Mouse (Mus musculus) limb, embryonic 10.5 days (tissue): Measurements from ENCODE around the gene Cmss1. TPM values are rescaled to one million over a fixed set of nuclear protein-coding genes. Genes with fewer than 3 reads are reported as not detected.

ENCODE experiments used
- DNase-seq: peaks from one replicate; pipeline ENCODE4 v3.0.0-alpha.2; 2017; ENCODE audit warnings: low spot score
- H3K27ac ChIP-seq: fragments of 300-500 bp; sonication (generic); 2 replicates; pipeline ENCODE4 v1.5.1; 2016; ENCODE audit warnings: mild to moderate bottlenecking
- H3K27me3 ChIP-seq: fragments of 300-500 bp; sonication (generic); 2 replicates; pipeline ENCODE4 v1.6.1; 2016; ENCODE audit warnings: low read depth, mild to moderate bottlenecking; ENCODE audit not compliant: poor library complexity, severe bottlenecking
- H3K36me3 ChIP-seq: fragments of 300-500 bp; sonication (generic); 2 replicates; pipeline ENCODE4 v1.6.1; 2016; ENCODE audit warnings: mild to moderate bottlenecking, moderate library complexity
- H3K4me1 ChIP-seq: fragments of 300-500 bp; sonication (generic); 2 replicates; pipeline ENCODE4 v1.6.1; 2016
- H3K4me3 ChIP-seq: fragments of 300-500 bp; sonication (generic); 2 replicates; pipeline ENCODE4 v1.5.1; 2016; ENCODE audit warnings: mild to moderate bottlenecking, moderate library complexity
- H3K9me3 ChIP-seq: fragments of 300-500 bp; sonication (generic); replicated peaks from 2 replicates; pipeline ENCODE4 v1.6.1; 2016; ENCODE audit warnings: mild to moderate bottlenecking
- WGBS: fragments of 180-500 bp; shearing (Covaris S2); methylation state at CpG from one replicate; pipeline ENCODE4 v1.1.7; 2016; 5-methylcytosine and 5-hydroxymethylcytosine counted together
- polyA plus RNA-seq: library from polyadenylated mRNA; unstranded; fragments of >200 nt; fragmentation: Nextera tagmentation; extraction: Ambion mirVana; gene quantifications from 2 replicates; pipeline ENCODE4 v1.2.1, GENCODE M21; 2016

Gene Cmss1
- polyA plus RNA-seq, 1 experiment from 2014 or later, result 53.7 TPM

- DNase-seq, result peak; percentile 31
- Histone ChIP-seq H3K4me1 (peaks cover 49% of the 10 kb centered on the region), H3K36me3 (peaks cover 2% of the 10 kb centered on the region; the same call in 1 of the 2 replicates), H3K27ac (peak overlapping the region; percentile 73), H3K27me3 (no peaks in the 10 kb centered on the region), H3K9me3 (peaks cover 2% of the 10 kb centered on the region; the same call in 1 of the 2 replicates), H3K4me3 (no peak overlapping the region)
- 61% methylated on average over 10 of the region's 10 CpGs for WGBS
Observed at GRCm38 (mm10) chr16:57445096-57446094, 161.3 kb downstream of the Cmss1 start.

- H3K27ac ChIP-seq, result no peak overlapping the region
- no peak overlapping the region for H3K4me3 ChIP-seq
- no peaks in the 10 kb centered on the region for H3K36me3 ChIP-seq
- H3K9me3 ChIP-seq, result no peaks in the 10 kb centered on the region
- peaks cover 68% of the 10 kb centered on the region for H3K4me1 ChIP-seq
- no peak for DNase-seq
- WGBS, result 75% methylated on average over 10 of the region's 10 CpGs
- H3K27me3 ChIP-seq, result no peaks in the 10 kb centered on the region
Observed at GRCm38 (mm10) chr16:57440706-57441437, 165.8 kb downstream of the Cmss1 start.

- peak overlapping the region; percentile 46; the same call in 1 of the 2 replicates for H3K27ac ChIP-seq
- H3K9me3 ChIP-seq, result no peaks in the 10 kb centered on the region
- WGBS, result 87% methylated on average over 11 of the region's 11 CpGs
- no peak for DNase-seq
- no peaks in the 10 kb centered on the region for H3K36me3 ChIP-seq
- no peak overlapping the region for H3K4me3 ChIP-seq
- H3K4me1 ChIP-seq, result peaks cover 63% of the 10 kb centered on the region
- H3K27me3 ChIP-seq, result no peaks in the 10 kb centered on the region
Observed at GRCm38 (mm10) chr16:57439206-57439605, 167.5 kb downstream of the Cmss1 start.

- no peaks in the 10 kb centered on the region for H3K36me3 ChIP-seq
- H3K4me3 ChIP-seq, result no peak overlapping the region
- H3K27ac ChIP-seq, result 0 out of 2 replicates have a peak overlapping the region, but pooled peaks have one; percentile 46
- 60% methylated on average over 5 of the region's 5 CpGs for WGBS
- no peaks in the 10 kb centered on the region for H3K27me3 ChIP-seq
- H3K4me1 ChIP-seq, result peaks cover 54% of the 10 kb centered on the region
- H3K9me3 ChIP-seq, result no peaks in the 10 kb centered on the region
- DNase-seq, result no peak
Observed at GRCm38 (mm10) chr16:57438288-57438685, 168.4 kb downstream of the Cmss1 start.

- H3K36me3 ChIP-seq, result no peaks in the 10 kb centered on the region
- peak overlapping the region; percentile 67; the same call in 1 of the 2 replicates for H3K27ac ChIP-seq
- no peaks in the 10 kb centered on the region for H3K9me3 ChIP-seq
- H3K4me1 ChIP-seq, result peaks cover 53% of the 10 kb centered on the region
- WGBS, result 49% methylated on average over 11 of the region's 11 CpGs
- H3K4me3 ChIP-seq, result no peak overlapping the region
- no peaks in the 10 kb centered on the region for H3K27me3 ChIP-seq
- no peak for DNase-seq
Observed at GRCm38 (mm10) chr16:57437523-57438287, 169.0 kb downstream of the Cmss1 start.

- no peak for DNase-seq
- Histone ChIP-seq H3K27me3 (no peaks in the 10 kb centered on the region), H3K4me1 (peaks cover 42% of the 10 kb centered on the region), H3K36me3 (no peaks in the 10 kb centered on the region), H3K9me3 (no peaks in the 10 kb centered on the region), H3K27ac (peak overlapping the region; percentile 56; the same call in 1 of the 2 replicates), H3K4me3 (no peak overlapping the region)
- 79% methylated on average over 3 of the region's 3 CpGs for WGBS
Observed at GRCm38 (mm10) chr16:57434640-57435039, 172.0 kb downstream of the Cmss1 start.

GRCm38 (mm10) chr16:57433671-57434070 is 173.0 kb downstream of the Cmss1 start:
- no peaks in the 10 kb centered on the region for H3K36me3 ChIP-seq
- H3K4me3 ChIP-seq, result no peak overlapping the region
- H3K4me1 ChIP-seq, result peaks cover 37% of the 10 kb centered on the region
- no peak overlapping the region for H3K27ac ChIP-seq
- DNase-seq, result no peak
- no peaks in the 10 kb centered on the region for H3K9me3 ChIP-seq
- 93% methylated on average over 6 of the region's 6 CpGs for WGBS
- no peaks in the 10 kb centered on the region for H3K27me3 ChIP-seq

GRCm38 (mm10) chr16:57433173-57433572 is 173.5 kb downstream of the Cmss1 start:
- Histone ChIP-seq H3K36me3 (no peaks in the 10 kb centered on the region), H3K4me1 (peaks cover 32% of the 10 kb centered on the region), H3K27me3 (no peaks in the 10 kb centered on the region), H3K27ac (no peak overlapping the region), H3K9me3 (no peaks in the 10 kb centered on the region), H3K4me3 (no peak overlapping the region)
- DNase-seq, result no peak
- 86% methylated on average over 4 of the region's 4 CpGs for WGBS

- H3K27me3 ChIP-seq, result no peaks in the 10 kb centered on the region
- peaks cover 26% of the 10 kb centered on the region for H3K4me1 ChIP-seq
- no peak overlapping the region for H3K27ac ChIP-seq
- no peak for DNase-seq
- H3K36me3 ChIP-seq, result no peaks in the 10 kb centered on the region
- H3K9me3 ChIP-seq, result no peaks in the 10 kb centered on the region
- H3K4me3 ChIP-seq, result no peak overlapping the region
- 92% methylated on average over 3 of the region's 3 CpGs for WGBS
Observed at GRCm38 (mm10) chr16:57431294-57431693, 175.4 kb downstream of the Cmss1 start.

- no peak overlapping the region for H3K4me3 ChIP-seq
- no peak for DNase-seq
- H3K9me3 ChIP-seq, result no peaks in the 10 kb centered on the region
- no peaks in the 10 kb centered on the region for H3K36me3 ChIP-seq
- H3K27ac ChIP-seq, result no peak overlapping the region
- H3K27me3 ChIP-seq, result no peaks in the 10 kb centered on the region
- 77% methylated on average over 5 of the region's 5 CpGs for WGBS
- peaks cover 23% of the 10 kb centered on the region for H3K4me1 ChIP-seq
Observed at GRCm38 (mm10) chr16:57428977-57429376, 177.7 kb downstream of the Cmss1 start.

GRCm38 (mm10) chr16:57427516-57428285 is 179.0 kb downstream of the Cmss1 start:
- H3K4me1 ChIP-seq, result peaks cover 32% of the 10 kb centered on the region
- H3K36me3 ChIP-seq, result no peaks in the 10 kb centered on the region
- H3K27me3 ChIP-seq, result no peaks in the 10 kb centered on the region
- no peak overlapping the region for H3K27ac ChIP-seq
- 75% methylated on average over 7 of the region's 7 CpGs for WGBS
- H3K4me3 ChIP-seq, result no peak overlapping the region
- no peaks in the 10 kb centered on the region for H3K9me3 ChIP-seq
- DNase-seq, result no peak

- Histone ChIP-seq H3K27ac (no peak overlapping the region), H3K27me3 (no peaks in the 10 kb centered on the region), H3K4me1 (peaks cover 42% of the 10 kb centered on the region), H3K9me3 (no peaks in the 10 kb centered on the region), H3K36me3 (no peaks in the 10 kb centered on the region), H3K4me3 (no peak overlapping the region)
- WGBS, result 77% methylated on average over 10 of the region's 10 CpGs
- DNase-seq, result no peak
Observed at GRCm38 (mm10) chr16:57426680-57427079, 180.0 kb downstream of the Cmss1 start.
